Mouse (Mus musculus): ENCODE data around the gene Cd151.

- TF ChIP-seq CTCF (IDR thresholded peaks at IDR 0.05; ENCODE audit: low read depth, low read length) (no peak), POLR2A (IDR thresholded peaks at IDR 0.05; ENCODE audit: insufficient read depth, low read length) (no peak), EP300 (IDR thresholded peaks at IDR 0.05; ENCODE audit: insufficient read depth, low read depth, low read length) (no peak)
Observed at GRCm38 (mm10) chr7:141433517-141434400, 33.4 kb upstream of the Cd151 start.
